Mouse (Mus musculus): ENCODE data around the gene Tedc2.

GRCm38 (mm10) chr17:24206451-24207351, 13.9 kb downstream of the Tedc2 start:
- no peak for TF ChIP-seq RCOR1 (conservative IDR thresholded peaks at IDR 0.05; ENCODE audit: low read depth, low read length)
- no peak for TF ChIP-seq POLR2A (IDR thresholded peaks at IDR 0.05; ENCODE audit: low read depth, low read length)
- 0 out of 4 replicates have a peak, but pooled peaks of 1 of the 2 experiments have one; percentile 5 for TF ChIP-seq CTCF (conservative IDR thresholded peaks at IDR 0.05 in 1 of 2, IDR thresholded peaks at IDR 0.05 in 1 of 2; ENCODE audit: low read depth in 2 of 2, low read length in 2 of 2)

All from CH12.LX (cell line).